Mouse (Mus musculus): ENCODE results near the gene Ddb1. TPM values are rescaled to one million over a fixed set of nuclear protein-coding genes. Genes with fewer than 3 reads are reported as not detected.
A peak's percentile ranks its signal among the peaks of the same experiment; 100 is the strongest.

The Ddb1 gene
- total and polyA plus RNA-seq, 3 experiments, result 71.1 to 153 (median 133) TPM

DNA sequence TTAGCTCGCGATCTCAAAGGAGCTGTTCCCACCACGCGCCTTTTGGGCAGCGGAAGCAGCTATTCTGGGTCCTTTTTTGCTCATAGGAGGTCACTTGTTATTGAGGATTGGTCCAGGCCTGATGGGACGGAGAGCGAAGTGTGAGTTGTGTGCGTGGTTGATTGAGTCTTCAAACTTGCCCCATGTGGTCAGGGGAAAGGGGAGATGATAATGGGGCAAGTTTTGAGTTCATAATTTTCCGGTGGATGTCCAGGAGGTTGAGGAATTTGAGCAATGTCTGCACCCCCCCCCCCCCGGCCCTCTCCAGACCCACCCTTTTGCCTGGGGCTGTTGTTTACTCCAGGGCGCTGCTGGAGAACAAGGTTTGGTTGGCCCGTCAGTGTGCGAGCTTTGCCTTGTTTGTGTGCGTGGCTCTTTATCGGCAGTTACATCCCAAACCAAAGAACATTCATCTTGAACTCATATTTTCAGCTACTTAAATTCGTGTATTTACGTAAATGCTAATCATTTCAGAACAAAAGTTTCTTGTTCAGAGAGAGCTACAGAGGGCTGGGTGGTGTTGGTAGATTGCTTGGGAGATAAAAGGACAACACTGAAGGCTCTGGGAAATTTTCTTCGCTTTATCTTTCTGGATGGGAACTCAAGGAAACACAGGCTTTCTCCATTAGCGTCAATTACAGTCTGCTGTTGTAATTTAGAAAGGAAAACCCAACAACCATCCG, 935 bp downstream of the Ddb1 start:
- Histone ChIP-seq H3K4me1 (ENCODE audit: control insufficient read depth, insufficient read depth, low read length) (peaks cover 7% of the 10 kb centered on the region), H3K27ac (peak overlapping the region; percentile 97), H3K36me3 (ENCODE audit: control insufficient read depth, insufficient read depth, low read length) (peaks cover 28% of the 10 kb centered on the region), H3K79me2 (replicated peaks; ENCODE audit: control insufficient read depth, insufficient read depth, low read length) (peaks cover 3% of the 10 kb centered on the region; the same call in 1 of the 2 replicates), H3K9ac (ENCODE audit: low read depth, low read length) (peak overlapping the region; percentile 88), H3K4me3 (peak overlapping the region; percentile 76), H3K27me3 (ENCODE audit: control insufficient read depth, insufficient read depth, low read length) (no peaks in the 10 kb centered on the region)
- intact Hi-C loops (cut with DNase I), result loop anchor here (1.0 kb wide), 2 partner anchors 29 to 51 kb away; partner anchors contain the start of genes Cyb561a3 and Tmem138
- WGBS, result 2% methylated on average over 20 of the region's 20 CpGs
- peak in 1 of 2 experiments; percentile 17 for DNase-seq
- TF ChIP-seq POLR2A (IDR thresholded peaks at IDR 0.05; ENCODE audit: insufficient read depth, low read depth, low read length), result no peak

- no peak overlapping the region for H3K4me3 ChIP-seq
Measured at GRCm38 (mm10) chr19:10608573-10609240, 3.6 kb downstream of the Ddb1 start.

DNA sequence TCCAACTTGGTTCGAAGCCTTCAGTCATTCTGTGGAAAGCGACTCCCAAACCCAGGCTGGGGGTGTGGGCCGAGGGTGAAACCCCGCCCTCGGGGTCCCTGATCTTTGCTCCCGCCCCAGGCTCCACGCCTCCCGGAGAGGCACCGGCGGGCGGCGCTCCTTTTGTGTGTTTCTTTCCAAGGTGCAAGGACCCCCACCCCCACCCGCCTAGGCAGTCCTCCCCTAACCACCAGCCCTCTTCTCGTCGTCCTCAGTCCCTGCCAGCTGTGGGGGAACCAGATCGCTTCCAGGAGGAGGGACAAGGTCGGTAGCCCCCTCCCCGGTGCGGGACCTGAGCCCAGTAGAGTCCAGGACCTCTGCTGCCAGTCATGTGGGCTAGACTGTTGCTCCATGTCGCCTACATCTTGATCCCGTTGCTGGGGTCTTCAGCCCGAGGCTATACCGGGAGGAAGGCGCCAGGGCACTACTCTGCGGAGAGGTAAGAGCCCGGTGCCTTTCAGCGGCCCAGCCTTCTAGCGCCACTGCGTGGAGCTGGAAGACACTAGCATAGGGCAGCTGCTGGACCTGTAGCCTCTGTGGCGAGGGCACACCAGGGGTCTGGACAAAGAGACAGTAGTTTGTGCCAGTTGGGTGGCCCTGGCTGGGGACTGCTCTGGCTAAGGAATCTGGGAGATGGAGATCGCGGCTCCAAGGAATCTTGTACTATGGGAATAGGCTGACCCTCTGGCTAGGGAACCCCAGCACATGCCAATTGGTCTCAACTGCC, 29.2 kb downstream of the Ddb1 start, which contains the start of gene Vwce:
TSS of gene Vwce (plus strand) at position 108 of the 766 bp plus-strand sequence.
- Histone ChIP-seq H3K4me1 (ENCODE audit: control insufficient read depth, insufficient read depth, low read length) (no peaks in the 10 kb centered on the region), H3K9ac (ENCODE audit: low read depth, low read length) (peak within 1 kb of the TSS; percentile 24; the same call in 1 of the 2 replicates), H3K27me3 (ENCODE audit: control insufficient read depth, insufficient read depth, low read length) (no peaks in the 10 kb centered on the region; the same call in 1 of the 2 replicates), H3K4me3 (peak within 1 kb of the TSS; percentile 38), H3K79me2 (replicated peaks; ENCODE audit: control insufficient read depth, insufficient read depth, low read length) (no peaks in the 10 kb centered on the region), H3K27ac (no peak within 1 kb of the TSS), H3K36me3 (ENCODE audit: control insufficient read depth, insufficient read depth, low read length) (no peaks in the 10 kb centered on the region)
- peak; percentile 28 to 47 for DNase-seq
- TF ChIP-seq EP300 (IDR thresholded peaks at IDR 0.05; ENCODE audit: insufficient read depth, low read depth, low read length) (no peak), CTCF (IDR thresholded peaks at IDR 0.05) (peak; percentile 55), POLR2A (IDR thresholded peaks at IDR 0.05; ENCODE audit: insufficient read depth, low read depth, low read length) (no peak)
- 4% methylated on average over 32 of the region's 32 CpGs for WGBS
- intact Hi-C loops (cut with DNase I), result no loop called here

More at GRCm38 (mm10) chr19:10608573-10609240, 3.6 kb downstream of the Ddb1 start:
- TF ChIP-seq CTCF (IDR thresholded peaks at IDR 0.05) (no peak), POLR2A (IDR thresholded peaks at IDR 0.05; ENCODE audit: insufficient read depth, low read depth, low read length) (no peak), EP300 (IDR thresholded peaks at IDR 0.05; ENCODE audit: insufficient read depth, low read depth, low read length) (no peak)
- H3K4me1 ChIP-seq (ENCODE audit: control insufficient read depth, insufficient read depth, low read length), result peaks cover 6% of the 10 kb centered on the region
- H3K27me3 ChIP-seq (ENCODE audit: control insufficient read depth, insufficient read depth, low read length), result no peaks in the 10 kb centered on the region
- H3K9ac ChIP-seq (ENCODE audit: low read depth, low read length), result no peak overlapping the region
- H3K79me2 ChIP-seq (replicated peaks; ENCODE audit: control insufficient read depth, insufficient read depth, low read length), result peaks cover 3% of the 10 kb centered on the region; the same call in 1 of the 2 replicates
- H3K27ac ChIP-seq, result no peak overlapping the region
- no peak for DNase-seq
- WGBS, result 69% methylated on average over 5 of the region's 5 CpGs
- H3K36me3 ChIP-seq (ENCODE audit: control insufficient read depth, insufficient read depth, low read length), result peaks cover 36% of the 10 kb centered on the region
- intact Hi-C loops (cut with DNase I), result no loop called here

DNA sequence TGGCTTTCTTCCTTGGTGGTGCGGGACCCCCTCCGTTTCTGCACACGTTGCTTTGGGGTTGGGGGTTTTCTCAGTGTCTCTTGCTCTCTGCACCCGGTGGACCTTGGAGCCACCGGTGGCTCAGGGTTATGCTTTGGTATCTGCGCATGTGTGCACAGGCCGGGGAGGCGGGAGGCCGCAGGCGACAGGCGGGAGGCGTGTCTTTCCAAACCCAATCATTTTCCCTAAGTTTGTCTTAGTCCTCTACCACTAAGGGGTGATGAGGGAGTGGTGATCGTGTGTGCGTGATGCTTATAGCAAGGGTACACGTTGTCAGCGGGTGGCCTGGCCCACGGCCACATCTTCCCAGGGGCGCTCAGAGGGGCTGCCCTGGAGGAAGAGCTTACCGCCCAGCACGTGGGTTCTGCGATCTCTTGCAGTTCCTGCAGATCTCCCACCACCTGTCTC, 29.8 kb downstream of the Ddb1 start:
- no peak for TF ChIP-seq EP300 (IDR thresholded peaks at IDR 0.05; ENCODE audit: insufficient read depth, low read depth, low read length)
- no peak for TF ChIP-seq CTCF (IDR thresholded peaks at IDR 0.05)
- TF ChIP-seq POLR2A (IDR thresholded peaks at IDR 0.05; ENCODE audit: insufficient read depth, low read depth, low read length), result no peak
- no peak overlapping the region for H3K27ac ChIP-seq
- no peaks in the 10 kb centered on the region for H3K36me3 ChIP-seq (ENCODE audit: control insufficient read depth, insufficient read depth, low read length)
- intact Hi-C loops (cut with DNase I), result no loop called here
- WGBS, result 3% methylated on average over 21 of the region's 21 CpGs
- no peaks in the 10 kb centered on the region; the same call in 1 of the 2 replicates for H3K27me3 ChIP-seq (ENCODE audit: control insufficient read depth, insufficient read depth, low read length)
- H3K9ac ChIP-seq (ENCODE audit: low read depth, low read length), result peak overlapping the region; percentile 24; the same call in 1 of the 2 replicates
- no peaks in the 10 kb centered on the region for H3K4me1 ChIP-seq (ENCODE audit: control insufficient read depth, insufficient read depth, low read length)
- peak; percentile 43 to 49 for DNase-seq
- no peaks in the 10 kb centered on the region for H3K79me2 ChIP-seq (replicated peaks; ENCODE audit: control insufficient read depth, insufficient read depth, low read length)
- peak overlapping the region; percentile 38 for H3K4me3 ChIP-seq

- Histone ChIP-seq H3K4me3 (no peak overlapping the region), H3K79me2 (replicated peaks; ENCODE audit: control insufficient read depth, insufficient read depth, low read length) (no peaks in the 10 kb centered on the region), H3K4me1 (ENCODE audit: control insufficient read depth, insufficient read depth, low read length) (no peaks in the 10 kb centered on the region), H3K27me3 (ENCODE audit: control insufficient read depth, insufficient read depth, low read length) (no peaks in the 10 kb centered on the region; the same call in 1 of the 2 replicates), H3K36me3 (ENCODE audit: control insufficient read depth, insufficient read depth, low read length) (no peaks in the 10 kb centered on the region), H3K27ac (no peak overlapping the region), H3K9ac (ENCODE audit: low read depth, low read length) (no peak overlapping the region)
- no peak for DNase-seq
- intact Hi-C loops (cut with DNase I), result no loop called here
- TF ChIP-seq EP300 (IDR thresholded peaks at IDR 0.05; ENCODE audit: insufficient read depth, low read depth, low read length) (no peak), POLR2A (IDR thresholded peaks at IDR 0.05; ENCODE audit: insufficient read depth, low read depth, low read length) (no peak), CTCF (IDR thresholded peaks at IDR 0.05) (no peak)
- 56% methylated on average over 7 of the region's 7 CpGs for WGBS
Measured at GRCm38 (mm10) chr19:10637840-10638239, 32.7 kb downstream of the Ddb1 start.
